Mouse (Mus musculus): ENCODE measurements around the gene Ccdc85c. TPM values are rescaled to one million over a fixed set of nuclear protein-coding genes. Genes with fewer than 3 reads are reported as not detected.

Ccdc85c gene
- polyA plus RNA-seq, 2 experiments from 2014 or later = 0.27 to 0.46 TPM

- no peak for ATAC-seq
Observed at GRCm38 (mm10) chr12:108172639-108173038, 102.6 kb downstream of the Ccdc85c start.

GRCm38 (mm10) chr12:108171336-108171735 lies 103.9 kb downstream of the Ccdc85c start:
- no peak for ATAC-seq

GRCm38 (mm10) chr12:108170467-108170866 lies 104.8 kb downstream of the Ccdc85c start:
- ATAC-seq = no peak

- no peak for ATAC-seq
Observed at GRCm38 (mm10) chr12:108168909-108169308, 106.3 kb downstream of the Ccdc85c start.

GRCm38 (mm10) chr12:108163706-108164105 lies 111.5 kb downstream of the Ccdc85c start:
- no peak for ATAC-seq

GRCm38 (mm10) chr12:108162036-108162435 lies 113.2 kb downstream of the Ccdc85c start:
- ATAC-seq = no peak

GRCm38 (mm10) chr12:108159863-108160262 lies 115.4 kb downstream of the Ccdc85c start:
- ATAC-seq = no peak

Other genes with a start within 250 kb of the Ccdc85c start
- 10 to 100 TPM; 21.5 to 25.3 TPM for gene Setd3, start 96.1 kb downstream of the Ccdc85c start, polyA plus RNA-seq (2017; shearing (Covaris generic))
- 1 to 10 TPM; 1.6 to 5.3 TPM for gene Ccnk, start 95.8 kb downstream of the Ccdc85c start, polyA plus RNA-seq (2017; shearing (Covaris generic))
- gene Hhipl1, start 30.8 kb upstream of the Ccdc85c start, polyA plus RNA-seq (2017; shearing (Covaris generic)) = not detected
- not detected for gene Cyp46a1, start 59.0 kb upstream of the Ccdc85c start, polyA plus RNA-seq (2017; shearing (Covaris generic))
- under 1 TPM in 1 of 2 experiments, not detected in 1; 0.32 TPM for gene Eml1, start 95.5 kb upstream of the Ccdc85c start, polyA plus RNA-seq (2017; shearing (Covaris generic))